In genomic region chr3:98226988-98227610, GRCm38 (mm10) we compare ENCODE assay signal across 7 mouse cellular contexts. TPM values are rescaled to one million over a fixed set of nuclear protein-coding genes. Genes with fewer than 3 reads are reported as not detected.
DNase-seq lines count a peak whose midpoint lies in the region; ATAC-seq and TF ChIP-seq lines count a peak whose summit lies in the region.

No protein-coding gene starts in this region.

- peak; percentile 87 for TF ChIP-seq CTCF in gastrocnemius, adult 2 months (IDR thresholded peaks at IDR 0.05)

- H3K4me3 ChIP-seq in gastrocnemius, adult 2 months: no peak overlapping the region
- no peak overlapping the region for H3K4me3 ChIP-seq in midbrain, embryonic 14.5 days (replicated peaks; ENCODE audit: low read depth, low read length)

- H3K36me3 ChIP-seq in midbrain, embryonic 14.5 days (ENCODE audit: control insufficient read depth, insufficient read depth, low read length): no peaks in the 10 kb centered on the region

- H3K27me3 ChIP-seq in midbrain, embryonic 14.5 days (ENCODE audit: control insufficient read depth, insufficient read depth, low read length): no peaks in the 10 kb centered on the region

- H3K27ac ChIP-seq in gastrocnemius, adult 2 months: peak overlapping the region; percentile 4; the same call in 1 of the 2 replicates
- H3K27ac ChIP-seq in midbrain, embryonic 14.5 days (replicated peaks; ENCODE audit: low read depth, low read length): no peak overlapping the region

- 38% methylated on average over 19 of the region's 19 CpGs for WGBS in midbrain, embryonic 14.5 days

- no peaks in the 10 kb centered on the region for H3K9me3 ChIP-seq in midbrain, embryonic 14.5 days (ENCODE audit: control insufficient read depth, low read length)

- no peaks in the 10 kb centered on the region for H3K4me1 ChIP-seq in midbrain, embryonic 14.5 days (ENCODE audit: control insufficient read depth, insufficient read depth, low read length)

- intact Hi-C loops in gastrocnemius, adult 2 months (cut with DNase I): loop anchor here (1.0 to 5.0 kb wide), 3 partner anchors 85 to 299 kb away; no protein-coding TSS in a partner anchor
- intact Hi-C loops in left cerebral cortex, postnatal 10 days (cut with DNase I): loop anchor here (5.0 kb wide), 1 partner anchor 85 kb away; no protein-coding TSS in a partner anchor

- no peak overlapping the region for H3K9ac ChIP-seq in midbrain, embryonic 14.5 days (replicated peaks; ENCODE audit: low read length)

- peak; percentile 79 to 86 for DNase-seq in cerebellum, postnatal 4 days (ENCODE audit: low spot score in 2 of 2)
- DNase-seq in gastrocnemius, adult 2 months: peak; percentile 77
- DNase-seq in left cerebral cortex, postnatal 10 days (ENCODE audit: extremely low spot score in 1 of 2, low spot score in 2 of 2): peak; percentile 65 to 75
- DNase-seq in midbrain, embryonic 14.5 days: peak; percentile 87
- peak; percentile 34 for DNase-seq in spleen, adult 12 weeks (ENCODE audit: low spot score)

- no peak overlapping the region for H3K4me2 ChIP-seq in midbrain, embryonic 14.5 days (ENCODE audit: low read length)

- peak; percentile 65 for ATAC-seq in activated CD4-positive, CD25-positive, alpha-beta regulatory T cell, adult 4 months
- ATAC-seq in inflammation-experienced regulatory T-cells, adult 6 months: peak; percentile 71
- peak; percentile 65; the same call in 1 of the 2 replicates for ATAC-seq in midbrain, embryonic 14.5 days (ENCODE audit: low FRiP score, low TSS enrichment)

RNA-seq across cellular contexts. Expression of gene Reg4, which starts 5.1 kb away (rescaled TPM):
- not detected for polyA plus RNA-seq in activated CD4-positive, CD25-positive, alpha-beta regulatory T cell, adult 4 months (2017; shearing (Covaris generic))
- not detected for total RNA-seq in gastrocnemius, adult 2 months (2021)
- polyA plus RNA-seq in inflammation-experienced regulatory T-cells, adult 6 months (2017; shearing (Covaris generic)): not detected
- not detected for total RNA-seq in left cerebral cortex, postnatal 10 days (2021)
- polyA plus RNA-seq in midbrain, embryonic 14.5 days (2014; fragmentation: Nextera tagmentation; extraction: Ambion mirVana): not detected in 2 replicates

RNA-seq across cellular contexts. Expression of gene Hmgcs2, which starts 53.1 kb away (rescaled TPM):
- not detected for polyA plus RNA-seq in activated CD4-positive, CD25-positive, alpha-beta regulatory T cell, adult 4 months (2017; shearing (Covaris generic))
- under 1 TPM; 0.56 to 0.71 TPM for total RNA-seq in gastrocnemius, adult 2 months (2021)
- not detected for polyA plus RNA-seq in inflammation-experienced regulatory T-cells, adult 6 months (2017; shearing (Covaris generic))
- total RNA-seq in left cerebral cortex, postnatal 10 days (2021): 10 to 100 TPM; 11.9 to 14.1 TPM
- polyA plus RNA-seq in midbrain, embryonic 14.5 days (2014; fragmentation: Nextera tagmentation; extraction: Ambion mirVana): 8.6 and 16.2 TPM in 2 replicates

Comparison
In these comparisons a context has a peak if more than half of its experiments do, and no peak if none do; other contexts are left out.
1. DNase-seq: peak in every context shown above with its lines; median percentile 87 in midbrain, embryonic 14.5 days; 82 in cerebellum, postnatal 4 days; 77 in gastrocnemius, adult 2 months; 70 in left cerebral cortex, postnatal 10 days; 34 in spleen, adult 12 weeks.